Mouse (Mus musculus) E14TG2a.4 (cell line): ENCODE data around the gene Msl3l2.

Experiments used
- CTCF ChIP-seq: conservative IDR thresholded peaks from 2 replicates; pipeline ENCODE4 v1.5.1; 2014; ENCODE audit warnings: low read length
- NANOG ChIP-seq: IDR thresholded peaks from 2 replicates; pipeline ENCODE4 v1.6.1; 2014; ENCODE audit warnings: borderline replicate concordance, low read length, mixed read lengths
- POU5F1 ChIP-seq: IDR thresholded peaks from 2 replicates; pipeline ENCODE4 v1.6.1; 2014; ENCODE audit warnings: low read length, borderline replicate concordance

DNA sequence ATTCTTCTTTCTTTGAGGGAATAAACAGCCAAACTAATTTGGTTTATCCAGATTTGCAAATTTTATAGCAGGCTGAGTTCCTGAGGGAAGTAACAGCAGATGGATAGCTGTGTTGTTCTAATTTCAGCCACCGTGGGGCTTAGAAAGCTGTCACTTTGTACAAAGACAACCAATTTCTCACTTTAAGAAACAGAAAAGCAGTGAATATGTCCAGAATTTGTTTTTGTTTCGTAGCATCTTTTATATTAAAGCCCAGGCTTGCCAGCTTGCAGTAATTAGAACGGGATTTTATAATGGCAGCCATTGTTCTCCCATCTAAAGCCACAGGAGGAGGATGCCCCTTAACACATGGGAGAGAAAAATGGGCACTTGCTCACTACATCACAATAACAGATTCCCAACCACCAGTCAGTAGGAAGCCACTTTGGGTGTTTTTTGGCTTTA lies 47.7 kb upstream of the Msl3l2 start:
- TF ChIP-seq CTCF (no peak), POU5F1 (no peak), NANOG (no peak)
